Mouse (Mus musculus) thymus, adult 2 months (tissue): ENCODE results near the gene Maml2.

Experiments
- CTCF ChIP-seq: fragments of 200-500 bp; IDR thresholded peaks from 2 replicates; pipeline ENCODE4 v1.5.1; 2012; ENCODE audit warnings: mild to moderate bottlenecking, control low read depth, low read length, moderate library complexity, borderline replicate concordance; ENCODE audit not compliant: control insufficient read depth, poor library complexity, insufficient read depth; ENCODE audit errors: extremely low read depth
- POLR2A ChIP-seq: fragments of 200-500 bp; IDR thresholded peaks from 2 replicates; pipeline ENCODE4 v1.6.1; 2012; ENCODE audit warnings: mild to moderate bottlenecking, low read length, control low read depth, moderate library complexity; ENCODE audit not compliant: control insufficient read depth, poor library complexity, insufficient read depth; ENCODE audit errors: extremely low read depth

GRCm38 (mm10) chr9:13709436-13709835, 411.7 kb downstream of the Maml2 start:
- TF ChIP-seq CTCF (no peak), POLR2A (no peak)
